25 mouse cellular contexts compared by ENCODE assay signal in genomic region chr4:58763417-58763816, GRCm38 (mm10). TPM values are rescaled to one million over a fixed set of nuclear protein-coding genes. Genes with fewer than 3 reads are reported as not detected.
DNase-seq lines count a peak whose midpoint lies in the region; ATAC-seq and TF ChIP-seq lines count a peak whose summit lies in the region.
"Had no signal": no experiment of that assay in that cellular context is flagged by ENCODE, and none has a peak within 500 bp of the region (broad histone marks: within the 10 kb centered on the region; RNA-seq: fewer than 3 reads in every experiment).

No protein-coding gene starts in this region.

- no peaks in the 10 kb centered on the region for H3K9me3 ChIP-seq in stomach, embryonic 15.5 days
- H3K9me3 ChIP-seq in stomach, postnatal 0 days (ENCODE audit: control insufficient read depth, low read length): no peaks in the 10 kb centered on the region
- H3K9me3 ChIP-seq in stomach, embryonic 16.5 days (replicated peaks; ENCODE audit: control insufficient read depth, low read length): no peaks in the 10 kb centered on the region
- H3K9me3 ChIP-seq: embryonic facial prominence, embryonic 15.5 days; heart, embryonic 15.5 days; hindbrain, embryonic 13.5 days; limb, embryonic 15.5 days; midbrain, embryonic 15.5 days; neural tube, embryonic 12.5 days had no signal

- ATAC-seq in stomach, embryonic 15.5 days (ENCODE audit: insufficient read depth, low FRiP score, low read depth): no peak
- no peak for ATAC-seq in stomach, postnatal 0 days (ENCODE audit: low FRiP score, low TSS enrichment)
- ATAC-seq in stomach, embryonic 16.5 days (ENCODE audit: insufficient read depth, low FRiP score): no peak
- ATAC-seq: forebrain, embryonic 14.5 days; midbrain, embryonic 15.5 days had no signal

- no peak for TF ChIP-seq EP300 in stomach, postnatal 0 days (optimal IDR thresholded peaks at IDR 0.05)

- no peaks in the 10 kb centered on the region for H3K27me3 ChIP-seq in stomach, embryonic 15.5 days (replicated peaks)
- no peaks in the 10 kb centered on the region for H3K27me3 ChIP-seq in stomach, postnatal 0 days (ENCODE audit: control insufficient read depth, insufficient read depth, low read length)
- no peaks in the 10 kb centered on the region for H3K27me3 ChIP-seq in stomach, embryonic 16.5 days (ENCODE audit: control insufficient read depth, insufficient read depth, low read length)
- H3K27me3 ChIP-seq: embryonic facial prominence, embryonic 15.5 days; heart, embryonic 15.5 days; hindbrain, embryonic 13.5 days; limb, embryonic 15.5 days; midbrain, embryonic 15.5 days; neural tube, embryonic 12.5 days had no signal

- DNase-seq in heart, adult 18-20 months: peak; percentile 15 to 28
- no peak for DNase-seq in heart, adult 8-10 months (ENCODE audit: low spot score)
- DNase-seq in kidney, postnatal 10 days: peak; percentile 13
- no peak for DNase-seq in kidney, adult 11 months
- DNase-seq in stomach, postnatal 0 days (ENCODE audit: low spot score): no peak
- no peak for DNase-seq in thymus, postnatal 10 days (ENCODE audit: low spot score in 2 of 2)
- DNase-seq: adrenal gland, postnatal 14 days; cerebellum, adult 2 months; cerebellum, postnatal 25 days; embryo, embryonic 11 days; kidney, adult 8-10 months; kidney, postnatal 36 days; right cerebral cortex, postnatal 14 days; thymus, postnatal 25 days had no signal

- H3K4me2 ChIP-seq in stomach, embryonic 15.5 days: no peak overlapping the region
- no peak overlapping the region for H3K4me2 ChIP-seq in stomach, postnatal 0 days (replicated peaks; ENCODE audit: low read depth)
- H3K4me2 ChIP-seq in stomach, embryonic 16.5 days (ENCODE audit: low read depth, low read length): no peak overlapping the region
- H3K4me2 ChIP-seq: embryonic facial prominence, embryonic 15.5 days; heart, embryonic 15.5 days; hindbrain, embryonic 13.5 days; limb, embryonic 15.5 days; midbrain, embryonic 15.5 days; neural tube, embryonic 12.5 days had no signal

- no peak for TF ChIP-seq CTCF in stomach, postnatal 0 days (IDR thresholded peaks at IDR 0.05; ENCODE audit: low read depth)

- H3K9ac ChIP-seq in stomach, embryonic 15.5 days: no peak overlapping the region
- H3K9ac ChIP-seq in stomach, postnatal 0 days (ENCODE audit: low read length): no peak overlapping the region
- no peak overlapping the region for H3K9ac ChIP-seq in stomach, embryonic 16.5 days (ENCODE audit: low read length)
- H3K9ac ChIP-seq: embryonic facial prominence, embryonic 15.5 days; heart, embryonic 15.5 days; hindbrain, embryonic 13.5 days; limb, embryonic 15.5 days; liver, embryonic 14.5 days; midbrain, embryonic 15.5 days; neural tube, embryonic 12.5 days had no signal

- 69% methylated on average over 3 of the region's 3 CpGs for WGBS in stomach, embryonic 15.5 days
- 67% methylated on average over 3 of the region's 3 CpGs for WGBS in stomach, postnatal 0 days
- WGBS in stomach, embryonic 16.5 days: 68% methylated on average over 3 of the region's 3 CpGs

- H3K4me1 ChIP-seq in stomach, embryonic 15.5 days: no peaks in the 10 kb centered on the region
- H3K4me1 ChIP-seq in stomach, postnatal 0 days (replicated peaks; ENCODE audit: control insufficient read depth, insufficient read depth): no peaks in the 10 kb centered on the region
- H3K4me1 ChIP-seq in stomach, embryonic 16.5 days (ENCODE audit: control insufficient read depth, insufficient read depth, low read length): 0 out of 2 replicates have a peak, but pooled peaks cover 4% of the 10 kb centered on the region
- H3K4me1 ChIP-seq: embryonic facial prominence, embryonic 15.5 days; heart, embryonic 15.5 days; hindbrain, embryonic 13.5 days; midbrain, embryonic 15.5 days; neural tube, embryonic 12.5 days had no signal

- no peak overlapping the region for H3K4me3 ChIP-seq in stomach, embryonic 15.5 days (replicated peaks)
- H3K4me3 ChIP-seq in stomach, postnatal 0 days (ENCODE audit: low read depth, low read length): no peak overlapping the region
- H3K4me3 ChIP-seq in stomach, embryonic 16.5 days (replicated peaks; ENCODE audit: low read length): no peak overlapping the region
- H3K4me3 ChIP-seq: embryonic facial prominence, embryonic 15.5 days; heart, embryonic 15.5 days; hindbrain, embryonic 13.5 days; limb, embryonic 15.5 days; midbrain, embryonic 15.5 days; neural tube, embryonic 12.5 days had no signal

- peak overlapping the region; percentile 2; the same call in 1 of the 2 replicates for H3K27ac ChIP-seq in stomach, embryonic 15.5 days
- H3K27ac ChIP-seq in stomach, postnatal 0 days (replicated peaks): no peak overlapping the region
- H3K27ac ChIP-seq in stomach, embryonic 16.5 days (ENCODE audit: low read length): peak overlapping the region; percentile 11; the same call in 1 of the 2 replicates
- H3K27ac ChIP-seq: embryonic facial prominence, embryonic 15.5 days; heart, embryonic 15.5 days; hindbrain, embryonic 13.5 days; limb, embryonic 15.5 days; liver, embryonic 14.5 days; macrophage; midbrain, embryonic 15.5 days; neural tube, embryonic 12.5 days had no signal

- no peaks in the 10 kb centered on the region for H3K36me3 ChIP-seq in stomach, embryonic 15.5 days
- no peaks in the 10 kb centered on the region for H3K36me3 ChIP-seq in stomach, postnatal 0 days (ENCODE audit: control insufficient read depth, insufficient read depth, low read length)
- H3K36me3 ChIP-seq in stomach, embryonic 16.5 days (ENCODE audit: control insufficient read depth, insufficient read depth, low read length): no peaks in the 10 kb centered on the region
- H3K36me3 ChIP-seq: embryonic facial prominence, embryonic 15.5 days; heart, embryonic 15.5 days; hindbrain, embryonic 13.5 days; limb, embryonic 15.5 days; midbrain, embryonic 15.5 days; neural tube, embryonic 12.5 days had no signal

RNA-seq across cellular contexts. Expression of gene Olfr267, which starts 24.1 kb away (rescaled TPM):
- not detected for total RNA-seq in heart, adult 18-20 months (2021)
- total RNA-seq in heart, adult 8-10 months (2022): under 1 TPM in 3 of 4 experiments, not detected in 1; 0.05 to 0.09 (median 0.09) TPM
- 0.05 TPM in 1 of 2 replicates, not detected in the other for polyA plus RNA-seq in stomach, embryonic 15.5 days (2015; fragmentation: Nextera tagmentation; extraction: Ambion mirVana)
- polyA plus RNA-seq in stomach, postnatal 0 days (2015; fragmentation: Nextera tagmentation; extraction: Ambion mirVana): 0.06 TPM in 1 of 2 replicates, not detected in the other
- polyA plus RNA-seq in stomach, embryonic 16.5 days (2015; fragmentation: Nextera tagmentation; extraction: Ambion mirVana): not detected in 2 replicates
- polyA plus RNA-seq: embryonic facial prominence, embryonic 15.5 days; hindbrain, embryonic 13.5 days; limb, embryonic 15.5 days; macrophage; neural tube, embryonic 12.5 days had no signal

Comparison
In these comparisons a context has a peak if more than half of its experiments do, and no peak if none do; other contexts are left out.
1. DNase-seq: peak in heart, adult 18-20 months (2 of 2) and kidney, postnatal 10 days (single experiment); none in heart, adult 8-10 months (single experiment), kidney, adult 11 months (single experiment), stomach, postnatal 0 days (single experiment) and thymus, postnatal 10 days (0 of 2).